Mouse (Mus musculus) stomach, embryonic 15.5 days (tissue): ENCODE data around the gene Tada1. TPM values are rescaled to one million over a fixed set of nuclear protein-coding genes. Genes with fewer than 3 reads are reported as not detected.

Source experiments
- ATAC-seq: fragments of 200-750 bp; cut with Nextera tagmentation; 2 replicates; pipeline ENCODE4 v1.8.0; 2017; ENCODE audit warnings: low read depth, moderate number of reproducible peaks, moderate TSS enrichment; ENCODE audit not compliant: insufficient read depth, low FRiP score
- H3K27ac ChIP-seq: fragments of 300-500 bp; sonication (generic); 2 replicates; pipeline ENCODE4 v1.5.1; 2015; ENCODE audit warnings: mild to moderate bottlenecking, inconsistent platforms
- H3K27me3 ChIP-seq: fragments of 300-500 bp; sonication (generic); replicated peaks from 2 replicates; pipeline ENCODE4 v1.6.1; 2015; ENCODE audit warnings: inconsistent platforms
- H3K36me3 ChIP-seq: fragments of 300-500 bp; sonication (generic); 2 replicates; pipeline ENCODE4 v1.6.1; 2015; ENCODE audit warnings: inconsistent platforms
- H3K4me1 ChIP-seq: fragments of 300-500 bp; sonication (generic); 2 replicates; pipeline ENCODE4 v1.6.1; 2015; ENCODE audit warnings: inconsistent platforms
- H3K4me2 ChIP-seq: fragments of 300-500 bp; sonication (generic); 2 replicates; pipeline ENCODE4 v1.6.1; 2015; ENCODE audit warnings: mild to moderate bottlenecking, inconsistent platforms
- H3K4me3 ChIP-seq: fragments of 300-500 bp; sonication (generic); replicated peaks from 2 replicates; pipeline ENCODE4 v1.5.1; 2015; ENCODE audit warnings: inconsistent platforms
- H3K9ac ChIP-seq: fragments of 300-500 bp; sonication (generic); 2 replicates; pipeline ENCODE4 v1.6.1; 2015; ENCODE audit warnings: inconsistent platforms
- H3K9me3 ChIP-seq: fragments of 300-500 bp; sonication (generic); 2 replicates; pipeline ENCODE4 v1.6.1; 2016; ENCODE audit warnings: inconsistent platforms
- WGBS: fragments of 180-500 bp; shearing (Covaris S2); methylation state at CpG from one replicate; pipeline ENCODE4 v1.1.7; 2015; 5-methylcytosine and 5-hydroxymethylcytosine counted together
- polyA plus RNA-seq: library from polyadenylated mRNA; unstranded; fragments of >200 nt; fragmentation: Nextera tagmentation; extraction: Ambion mirVana; gene quantifications from 2 replicates; pipeline ENCODE4 v1.2.1, GENCODE M21; 2015

Gene Tada1
- polyA plus RNA-seq, result 42.6 and 44.8 TPM in 2 replicates

DNA sequence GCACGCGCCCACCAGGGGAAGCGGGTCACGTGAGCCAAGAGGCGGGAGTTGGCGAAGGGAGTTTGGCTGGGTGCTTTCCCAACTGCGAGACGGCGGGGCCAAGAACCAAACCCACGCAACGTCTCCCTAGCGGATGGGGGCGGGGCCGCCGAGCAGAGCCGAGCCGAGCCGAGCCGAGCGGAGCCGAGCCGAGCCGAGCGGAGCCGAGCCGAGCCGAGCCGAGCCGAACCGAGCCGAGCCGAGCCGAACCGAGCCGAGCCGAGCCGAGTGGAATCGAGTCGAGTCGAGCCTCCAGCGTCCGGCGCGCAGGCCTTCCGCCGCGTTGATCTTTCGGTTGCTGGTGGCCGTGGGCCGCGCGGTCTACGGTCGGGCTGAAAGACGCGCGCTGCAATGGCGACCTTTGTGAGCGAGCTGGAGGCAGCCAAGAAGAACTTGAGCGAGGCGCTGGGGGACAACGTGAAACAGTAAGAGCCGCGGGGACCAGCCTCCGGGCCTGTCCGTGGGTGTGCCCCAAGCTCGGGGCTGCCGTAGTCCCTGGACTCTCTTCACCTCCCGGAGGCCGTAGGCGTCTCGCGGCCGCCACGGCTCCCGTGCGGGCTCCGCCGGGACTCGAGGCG is at the start of gene Tada1:
Gene Tada1, plus strand, starts transcription at position 85 of the 617 bp plus-strand sequence.
- Histone ChIP-seq H3K4me3 (peak within 1 kb of the TSS; percentile 95), H3K4me2 (peak within 1 kb of the TSS; percentile 79), H3K9ac (peak within 1 kb of the TSS; percentile 96), H3K27me3 (no peaks in the 10 kb centered on the region), H3K4me1 (peaks cover 5% of the 10 kb centered on the region; the same call in 1 of the 2 replicates), H3K9me3 (no peaks in the 10 kb centered on the region), H3K36me3 (peaks cover 12% of the 10 kb centered on the region; the same call in 1 of the 2 replicates), H3K27ac (peak within 1 kb of the TSS; percentile 92)
- peak; percentile 92 for ATAC-seq
- WGBS, result under 1% methylated on average over 66 of the region's 81 CpGs

DNA sequence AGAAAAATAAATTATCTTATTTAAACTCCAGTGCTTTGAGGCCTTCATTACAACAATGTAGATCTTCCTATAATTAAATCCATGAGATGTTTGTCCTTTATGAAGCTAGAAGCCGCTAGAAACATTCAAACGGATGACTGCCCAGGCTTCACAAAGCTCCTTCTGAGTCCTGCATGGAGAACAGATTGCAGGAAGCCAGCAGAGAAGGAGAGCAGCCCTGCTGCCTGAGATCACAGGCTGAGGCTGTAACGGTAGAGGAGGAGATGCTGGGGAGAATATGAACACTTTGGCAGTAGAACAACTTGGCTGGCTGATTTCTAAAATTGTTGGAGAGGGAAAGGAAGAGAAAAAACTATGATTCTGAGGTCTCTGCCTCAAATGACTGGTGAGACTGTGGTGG is 48.1 kb upstream of the Tada1 start:
- no peak for ATAC-seq
- 56% methylated on average over 3 of the region's 3 CpGs for WGBS

DNA sequence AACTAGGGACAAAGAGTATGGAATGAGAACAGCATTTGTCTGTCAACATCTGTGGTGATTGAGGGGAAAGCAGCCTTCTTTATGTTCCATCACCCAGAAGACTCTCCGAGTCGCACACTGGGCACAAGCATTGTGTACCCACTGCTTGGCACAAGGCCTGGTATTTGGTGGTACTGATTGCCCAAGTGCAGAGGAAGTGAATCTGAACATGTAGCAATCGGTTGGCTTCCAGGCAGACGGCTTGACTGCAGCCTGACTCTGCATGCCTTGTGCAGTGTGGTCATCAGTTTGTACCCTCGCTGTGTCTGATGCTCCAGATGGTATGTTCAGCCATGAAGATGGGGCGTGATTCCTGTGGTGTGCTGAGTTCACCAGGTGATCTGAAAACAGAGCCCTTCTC is 39.8 kb upstream of the Tada1 start:
- Histone ChIP-seq H3K4me1 (no peaks in the 10 kb centered on the region), H3K9me3 (no peaks in the 10 kb centered on the region), H3K9ac (no peak overlapping the region), H3K4me2 (no peak overlapping the region), H3K27ac (no peak overlapping the region), H3K27me3 (no peaks in the 10 kb centered on the region), H3K36me3 (no peaks in the 10 kb centered on the region), H3K4me3 (no peak overlapping the region)
- WGBS, result 78% methylated on average over 6 of the region's 6 CpGs
- ATAC-seq, result no peak

More for the DNA sequence above, 48.1 kb upstream of the Tada1 start:
- Histone ChIP-seq H3K4me2 (no peak overlapping the region), H3K4me3 (no peak overlapping the region), H3K9ac (no peak overlapping the region), H3K36me3 (no peaks in the 10 kb centered on the region), H3K4me1 (no peaks in the 10 kb centered on the region), H3K9me3 (no peaks in the 10 kb centered on the region), H3K27me3 (no peaks in the 10 kb centered on the region), H3K27ac (no peak overlapping the region)

DNA sequence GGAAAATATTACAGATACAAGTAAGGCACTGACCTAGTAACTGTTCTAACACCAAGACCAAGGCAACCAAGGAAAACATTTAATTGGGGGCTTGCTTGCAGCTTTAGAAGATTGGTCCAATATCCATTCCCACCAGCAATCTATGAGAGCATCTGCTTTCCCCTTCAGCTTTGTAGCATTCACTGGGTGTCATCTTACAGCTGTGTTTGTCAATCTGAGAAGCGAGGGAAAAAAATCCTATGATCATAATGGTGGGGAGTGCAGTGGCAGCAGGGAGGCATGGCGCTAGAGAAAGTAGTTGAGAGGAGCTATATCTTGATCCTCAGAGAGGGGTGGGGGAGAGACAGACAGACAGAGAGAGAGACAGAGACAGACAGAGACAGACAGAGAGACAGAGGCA is 36.8 kb upstream of the Tada1 start:
- H3K4me2 ChIP-seq, result no peak overlapping the region
- H3K36me3 ChIP-seq, result no peaks in the 10 kb centered on the region
- no peak overlapping the region for H3K9ac ChIP-seq
- no peak overlapping the region for H3K27ac ChIP-seq
- no peaks in the 10 kb centered on the region for H3K9me3 ChIP-seq
- H3K4me3 ChIP-seq, result no peak overlapping the region
- 67% methylated on average over 2 of the region's 2 CpGs for WGBS
- no peaks in the 10 kb centered on the region for H3K27me3 ChIP-seq
- H3K4me1 ChIP-seq, result no peaks in the 10 kb centered on the region
- no peak for ATAC-seq

DNA sequence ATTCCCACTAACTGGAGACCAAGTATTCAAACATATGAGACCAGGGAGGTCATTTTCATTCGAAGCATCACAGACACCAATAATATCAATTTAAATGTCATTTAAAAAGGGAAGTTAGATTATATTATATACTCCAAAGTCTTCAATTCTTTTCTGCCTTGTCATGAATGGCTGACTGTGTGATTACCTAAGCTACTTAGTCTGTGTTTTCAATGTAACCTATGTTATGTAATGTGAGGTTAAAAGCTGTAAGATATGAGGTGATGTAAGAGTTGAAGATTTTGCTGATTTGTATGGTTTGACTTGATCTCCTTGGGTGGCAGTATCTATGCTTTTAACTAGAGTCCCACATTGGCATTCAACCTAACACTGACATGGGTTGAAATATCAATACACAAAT is 36.4 kb upstream of the Tada1 start:
- no peak overlapping the region for H3K4me2 ChIP-seq
- ATAC-seq, result no peak
- no peaks in the 10 kb centered on the region for H3K9me3 ChIP-seq
- H3K9ac ChIP-seq, result no peak overlapping the region
- 76% methylated on average over 1 of the region's 1 CpGs for WGBS
- no peaks in the 10 kb centered on the region for H3K4me1 ChIP-seq
- no peaks in the 10 kb centered on the region for H3K36me3 ChIP-seq
- H3K27ac ChIP-seq, result no peak overlapping the region
- H3K27me3 ChIP-seq, result no peaks in the 10 kb centered on the region
- H3K4me3 ChIP-seq, result no peak overlapping the region

DNA sequence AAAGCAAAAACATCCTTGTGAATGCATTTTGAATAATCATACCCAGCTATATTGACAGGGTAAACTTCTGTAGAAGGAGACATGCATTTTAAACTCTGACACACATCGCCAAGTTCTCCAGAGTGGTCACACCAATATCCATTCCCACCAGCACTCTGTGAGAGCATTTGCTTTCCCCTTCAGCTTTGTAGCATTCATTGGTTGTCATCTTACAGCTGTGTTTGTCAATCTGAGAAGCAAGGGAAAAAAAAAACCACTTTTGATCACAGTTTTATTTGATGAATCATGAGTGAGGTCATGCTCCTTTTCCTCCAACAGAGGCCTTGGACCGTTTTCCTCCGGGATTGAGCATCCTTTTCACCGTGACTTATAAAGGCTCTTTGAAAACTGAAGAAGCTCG is 35.3 kb upstream of the Tada1 start:
- Histone ChIP-seq H3K4me1 (no peaks in the 10 kb centered on the region), H3K9me3 (no peaks in the 10 kb centered on the region), H3K27ac (no peak overlapping the region), H3K4me3 (no peak overlapping the region), H3K36me3 (no peaks in the 10 kb centered on the region), H3K4me2 (no peak overlapping the region), H3K27me3 (no peaks in the 10 kb centered on the region), H3K9ac (no peak overlapping the region)
- no peak for ATAC-seq
- 62% methylated on average over 5 of the region's 5 CpGs for WGBS

DNA sequence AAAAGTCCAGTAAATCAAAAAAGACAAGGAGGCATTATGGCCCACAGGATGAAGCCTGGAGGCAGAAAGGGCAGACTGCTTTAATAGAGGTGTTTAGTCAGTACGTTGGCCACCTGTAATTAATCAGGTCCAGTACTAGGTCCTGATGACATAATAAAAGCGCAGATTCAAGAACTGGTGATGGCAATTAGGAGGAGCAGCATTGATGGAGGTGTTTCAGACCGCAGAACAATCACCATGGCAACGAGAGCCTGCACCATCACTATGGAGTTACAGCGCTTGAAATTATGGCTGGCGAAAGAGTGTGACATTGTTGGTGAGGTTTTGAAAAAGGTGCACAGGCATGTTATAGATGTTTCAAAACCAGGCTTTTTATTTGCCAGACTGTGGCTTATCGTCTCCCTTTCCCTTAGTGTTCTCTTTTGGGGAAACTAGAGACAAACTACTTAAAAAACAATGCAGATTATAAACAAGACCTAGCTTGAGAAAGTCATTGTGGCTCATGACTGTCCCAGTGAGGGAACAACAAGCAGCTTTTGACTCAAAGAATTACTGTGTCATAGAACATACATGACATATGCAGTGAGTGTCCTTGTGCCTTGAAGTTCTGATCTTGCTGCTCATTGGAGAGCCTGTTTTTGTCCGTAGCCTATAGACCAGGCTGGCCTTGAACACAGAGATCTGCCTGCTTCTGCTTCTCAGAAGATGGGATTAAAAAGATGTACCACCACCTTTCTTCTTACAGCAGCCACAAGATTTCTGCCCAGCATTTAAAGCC is 34.4 kb upstream of the Tada1 start:
- Histone ChIP-seq H3K4me3 (no peak overlapping the region), H3K36me3 (no peaks in the 10 kb centered on the region), H3K27ac (no peak overlapping the region), H3K27me3 (no peaks in the 10 kb centered on the region), H3K9me3 (no peaks in the 10 kb centered on the region), H3K4me2 (no peak overlapping the region), H3K9ac (no peak overlapping the region), H3K4me1 (no peaks in the 10 kb centered on the region)
- 75% methylated on average over 8 of the region's 8 CpGs for WGBS
- ATAC-seq, result no peak

DNA sequence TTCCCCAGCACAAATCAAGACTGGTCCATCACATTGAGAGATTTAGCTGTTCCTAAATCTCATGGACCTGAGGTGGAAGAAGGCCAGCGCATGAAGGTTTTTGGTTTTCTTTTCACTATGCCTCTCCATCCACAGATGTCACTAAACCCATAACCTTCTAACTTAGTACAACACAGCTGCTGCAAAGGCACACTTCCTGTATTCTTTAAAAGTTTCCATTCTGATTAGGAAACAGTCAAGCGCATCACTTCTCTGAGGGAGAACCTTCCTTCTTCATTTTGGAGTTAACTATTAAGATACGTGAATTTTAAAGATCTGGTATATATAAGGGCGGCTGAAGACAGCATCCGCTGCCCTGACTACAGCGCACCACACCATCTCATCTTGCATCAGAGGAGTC is 33.3 kb upstream of the Tada1 start:
- H3K27me3 ChIP-seq, result no peaks in the 10 kb centered on the region
- H3K9ac ChIP-seq, result no peak overlapping the region
- H3K36me3 ChIP-seq, result no peaks in the 10 kb centered on the region
- H3K27ac ChIP-seq, result no peak overlapping the region
- H3K4me1 ChIP-seq, result no peaks in the 10 kb centered on the region
- H3K4me3 ChIP-seq, result no peak overlapping the region
- H3K4me2 ChIP-seq, result no peak overlapping the region
- WGBS, result 84% methylated on average over 6 of the region's 6 CpGs
- H3K9me3 ChIP-seq, result no peaks in the 10 kb centered on the region
- ATAC-seq, result no peak

DNA sequence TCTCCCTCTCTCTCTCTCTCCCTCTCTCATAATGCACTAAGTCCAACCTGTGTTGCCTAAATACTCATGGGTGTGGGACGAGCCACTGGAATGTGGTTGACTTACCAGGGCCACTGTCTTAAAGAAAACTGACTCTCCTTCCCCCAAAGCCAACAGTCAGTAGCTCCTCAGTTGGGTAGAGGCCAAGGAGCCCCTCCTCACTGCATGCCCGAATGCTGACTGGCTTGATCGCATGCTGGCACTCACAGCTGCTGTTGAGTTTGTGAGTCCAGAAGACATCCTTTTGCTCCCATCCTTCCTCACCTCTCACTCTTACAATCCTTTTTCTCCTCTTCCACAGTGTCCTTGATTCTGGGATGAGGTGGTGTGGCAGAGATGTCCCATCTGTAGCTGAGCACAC is 32.0 kb upstream of the Tada1 start:
- 79% methylated on average over 3 of the region's 3 CpGs for WGBS
- ATAC-seq, result no peak

DNA sequence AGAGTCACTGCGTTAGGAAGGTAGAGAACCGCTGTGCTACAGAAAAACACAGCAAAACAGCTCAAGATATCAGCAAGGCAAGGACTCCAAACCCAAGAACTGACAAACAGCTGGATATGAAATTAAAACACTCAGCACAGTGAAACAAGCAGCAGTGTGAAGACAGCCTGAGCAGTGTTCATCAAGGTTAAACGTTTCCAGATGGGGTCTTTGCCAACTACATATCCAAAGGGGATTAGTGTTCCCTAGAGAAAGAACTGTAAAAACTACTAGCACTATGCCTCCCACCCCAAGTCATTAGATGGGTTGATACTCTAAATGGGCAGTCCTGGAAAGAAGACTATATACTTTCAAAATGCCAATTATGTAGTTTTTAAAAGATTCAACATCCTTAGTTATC is 29.6 kb upstream of the Tada1 start:
- 77% methylated on average over 3 of the region's 3 CpGs for WGBS
- Histone ChIP-seq H3K36me3 (no peaks in the 10 kb centered on the region), H3K27me3 (no peaks in the 10 kb centered on the region), H3K9ac (no peak overlapping the region), H3K27ac (no peak overlapping the region), H3K4me3 (no peak overlapping the region), H3K4me2 (no peak overlapping the region), H3K9me3 (no peaks in the 10 kb centered on the region), H3K4me1 (no peaks in the 10 kb centered on the region)
- no peak for ATAC-seq

More for the DNA sequence above, 32.0 kb upstream of the Tada1 start:
- H3K4me3 ChIP-seq, result no peak overlapping the region
- no peak overlapping the region for H3K9ac ChIP-seq
- no peaks in the 10 kb centered on the region for H3K9me3 ChIP-seq
- no peaks in the 10 kb centered on the region for H3K36me3 ChIP-seq
- H3K4me2 ChIP-seq, result no peak overlapping the region
- no peaks in the 10 kb centered on the region for H3K4me1 ChIP-seq
- no peak overlapping the region for H3K27ac ChIP-seq
- H3K27me3 ChIP-seq, result no peaks in the 10 kb centered on the region

DNA sequence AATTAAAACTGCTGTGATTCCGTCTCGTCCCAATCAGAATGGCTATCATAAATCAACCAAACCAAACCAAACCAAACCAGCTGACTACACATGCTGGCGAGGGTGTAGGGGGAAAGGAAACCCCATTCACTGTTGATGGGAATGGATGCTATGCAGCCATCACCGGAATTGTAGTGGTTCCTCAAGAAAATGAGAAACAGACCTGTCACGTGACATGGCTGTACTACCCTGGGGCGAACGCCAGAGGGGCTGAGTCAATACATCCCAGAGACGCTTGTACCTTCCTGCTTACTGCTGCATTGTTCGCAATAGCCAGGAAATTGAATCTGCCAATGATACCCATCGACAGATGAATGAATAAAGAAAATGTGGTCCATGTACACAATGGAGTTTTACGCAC is 29.1 kb upstream of the Tada1 start:
- Histone ChIP-seq H3K27me3 (no peaks in the 10 kb centered on the region), H3K4me3 (no peak overlapping the region), H3K36me3 (no peaks in the 10 kb centered on the region), H3K27ac (no peak overlapping the region), H3K9ac (no peak overlapping the region), H3K4me2 (no peak overlapping the region), H3K4me1 (no peaks in the 10 kb centered on the region), H3K9me3 (no peaks in the 10 kb centered on the region)
- no peak for ATAC-seq
- 84% methylated on average over 11 of the region's 11 CpGs for WGBS

DNA sequence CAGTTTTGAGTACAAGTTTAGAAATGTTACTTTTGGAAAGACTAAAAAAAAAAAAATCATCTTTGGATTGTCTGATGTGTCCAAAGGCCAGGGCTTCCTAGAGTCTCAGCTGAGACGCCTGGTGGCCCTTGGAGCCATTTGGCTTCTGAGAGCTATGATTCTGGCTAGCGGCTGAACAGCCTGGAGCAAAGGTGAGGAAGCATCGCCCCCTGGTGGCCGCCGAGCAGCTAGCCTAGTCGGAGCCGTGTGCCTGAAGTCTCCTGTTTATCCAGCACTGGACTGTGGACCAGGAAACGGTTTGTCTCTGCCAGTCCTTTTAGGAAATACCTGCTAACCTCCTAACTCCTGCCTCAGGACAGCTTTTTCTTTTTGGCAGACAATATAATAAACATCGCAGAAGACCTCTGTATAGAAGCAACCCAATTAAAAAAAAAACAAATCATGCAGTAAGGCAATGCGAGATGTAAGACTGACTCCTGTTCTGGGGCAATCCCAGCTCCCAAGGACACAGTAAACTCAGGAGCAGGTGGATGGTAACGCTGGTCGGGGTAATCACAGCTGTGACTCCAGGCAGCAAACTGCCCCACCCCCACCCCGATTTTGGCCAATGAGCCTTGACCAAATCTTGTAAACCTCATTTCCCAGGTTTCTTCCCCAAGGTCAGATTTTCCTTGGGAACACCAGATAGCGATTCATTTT is 18.6 kb upstream of the Tada1 start:
- 20% methylated on average over 14 of the region's 14 CpGs for WGBS
- Histone ChIP-seq H3K4me2 (no peak overlapping the region), H3K4me3 (no peak overlapping the region), H3K27me3 (no peaks in the 10 kb centered on the region), H3K9me3 (no peaks in the 10 kb centered on the region), H3K9ac (no peak overlapping the region), H3K4me1 (no peaks in the 10 kb centered on the region), H3K36me3 (no peaks in the 10 kb centered on the region), H3K27ac (no peak overlapping the region)
- 0 out of 2 replicates have a peak, but pooled peaks have one; percentile 58 for ATAC-seq
